Mouse (Mus musculus): Measurements from ENCODE around the gene Mmrn2. TPM values are rescaled to one million over a fixed set of nuclear protein-coding genes. Genes with fewer than 3 reads are reported as not detected.

Gene Mmrn2
- polyA plus RNA-seq, 1 experiment from 2014 or later: 8.2 TPM

DNA sequence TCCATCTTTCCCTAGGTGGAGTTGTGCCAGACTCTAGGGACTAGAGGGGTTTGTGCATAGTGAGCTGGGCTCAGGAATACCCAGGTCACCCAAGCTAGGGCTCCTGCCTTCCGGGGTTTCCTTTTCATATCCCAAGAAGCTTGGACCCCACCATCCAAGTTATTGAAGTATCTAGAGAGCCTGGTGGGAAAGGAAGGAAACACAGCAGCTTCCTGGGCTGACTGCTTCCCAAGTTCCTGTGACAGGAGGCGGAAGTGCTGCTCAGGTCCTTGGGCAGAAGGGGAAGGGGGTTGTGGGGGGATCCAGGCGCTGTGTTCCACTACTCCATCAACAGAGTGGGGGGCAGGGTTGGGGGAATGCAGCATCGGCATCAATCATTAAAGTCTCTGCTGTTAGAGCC is 1.9 kb downstream of the Mmrn2 start:
- no peaks in the 10 kb centered on the region for H3K27me3 ChIP-seq (replicated peaks; ENCODE audit: control insufficient read depth, insufficient read depth, low read length)
- H3K36me3 ChIP-seq (ENCODE audit: control insufficient read depth, insufficient read depth, low read length): no peaks in the 10 kb centered on the region
- ATAC-seq (ENCODE audit: low read depth) (no peak), DNase-seq (ENCODE audit: low spot score) (no peak)
- H3K27ac ChIP-seq (replicated peaks; ENCODE audit: low read depth, low read length): no peak overlapping the region
- H3K9ac ChIP-seq (ENCODE audit: low read depth, low read length): no peak overlapping the region
- H3K4me1 ChIP-seq (ENCODE audit: control insufficient read depth, insufficient read depth, low read length): peaks cover 9% of the 10 kb centered on the region
- 69% methylated on average over 4 of the region's 4 CpGs for WGBS
- H3K9me3 ChIP-seq (ENCODE audit: control insufficient read depth, low read length): no peaks in the 10 kb centered on the region
- no peak overlapping the region for H3K4me3 ChIP-seq (ENCODE audit: low read depth, low read length)
- no peak overlapping the region for H3K4me2 ChIP-seq (ENCODE audit: low read depth, low read length)

DNA sequence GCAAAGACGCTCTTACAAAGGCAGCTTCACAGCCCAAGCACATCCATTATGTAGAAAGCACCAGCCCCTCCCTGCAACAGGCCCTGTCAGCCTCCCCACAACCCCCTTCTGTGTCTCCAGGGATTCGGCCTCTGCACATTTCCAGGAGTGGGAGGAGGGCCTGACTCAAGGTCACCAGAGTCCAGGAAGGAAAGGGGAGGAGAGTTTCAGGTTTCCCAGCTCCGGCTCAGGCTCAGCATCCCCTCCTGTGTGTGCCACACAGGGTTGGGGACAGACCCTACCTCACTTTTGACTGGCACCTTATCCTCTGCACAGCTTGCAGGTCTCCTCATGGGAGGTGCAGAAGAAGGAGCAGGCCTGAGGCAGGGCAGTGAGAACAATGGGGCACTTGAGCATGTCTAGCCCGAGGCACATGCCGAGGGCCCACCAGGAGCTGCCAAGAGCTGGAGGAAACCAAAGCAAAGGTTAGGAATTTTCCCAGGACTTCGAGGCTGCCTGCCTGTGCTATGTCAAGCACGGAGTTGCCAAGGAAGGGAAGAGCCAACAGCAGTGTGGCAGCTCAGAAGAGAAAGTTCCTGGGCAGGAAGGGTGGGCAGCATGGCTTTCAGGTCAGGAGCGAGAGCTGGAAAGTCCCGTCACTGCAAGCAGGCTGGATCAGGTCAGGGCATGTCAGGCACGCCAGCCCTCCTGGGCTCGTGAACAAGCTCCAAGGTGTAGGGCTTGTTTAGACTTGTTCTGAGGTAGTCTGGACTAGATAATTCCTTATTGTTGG is 3.5 kb downstream of the Mmrn2 start:
- no peak overlapping the region for H3K4me3 ChIP-seq (ENCODE audit: low read depth, low read length)
- peaks cover 9% of the 10 kb centered on the region for H3K4me1 ChIP-seq (ENCODE audit: control insufficient read depth, insufficient read depth, low read length)
- peak; percentile 70 for DNase-seq (ENCODE audit: low spot score)
- H3K4me2 ChIP-seq (ENCODE audit: low read depth, low read length): peak overlapping the region; percentile 21
- H3K9ac ChIP-seq (ENCODE audit: low read depth, low read length): no peak overlapping the region
- 23% methylated on average over 11 of the region's 11 CpGs for WGBS
- H3K27ac ChIP-seq (replicated peaks; ENCODE audit: low read depth, low read length): peak overlapping the region; percentile 50
- H3K9me3 ChIP-seq (ENCODE audit: control insufficient read depth, low read length): no peaks in the 10 kb centered on the region
- H3K36me3 ChIP-seq (ENCODE audit: control insufficient read depth, insufficient read depth, low read length): no peaks in the 10 kb centered on the region
- ATAC-seq (ENCODE audit: low read depth): peak; percentile 72
- no peaks in the 10 kb centered on the region for H3K27me3 ChIP-seq (replicated peaks; ENCODE audit: control insufficient read depth, insufficient read depth, low read length)

DNA sequence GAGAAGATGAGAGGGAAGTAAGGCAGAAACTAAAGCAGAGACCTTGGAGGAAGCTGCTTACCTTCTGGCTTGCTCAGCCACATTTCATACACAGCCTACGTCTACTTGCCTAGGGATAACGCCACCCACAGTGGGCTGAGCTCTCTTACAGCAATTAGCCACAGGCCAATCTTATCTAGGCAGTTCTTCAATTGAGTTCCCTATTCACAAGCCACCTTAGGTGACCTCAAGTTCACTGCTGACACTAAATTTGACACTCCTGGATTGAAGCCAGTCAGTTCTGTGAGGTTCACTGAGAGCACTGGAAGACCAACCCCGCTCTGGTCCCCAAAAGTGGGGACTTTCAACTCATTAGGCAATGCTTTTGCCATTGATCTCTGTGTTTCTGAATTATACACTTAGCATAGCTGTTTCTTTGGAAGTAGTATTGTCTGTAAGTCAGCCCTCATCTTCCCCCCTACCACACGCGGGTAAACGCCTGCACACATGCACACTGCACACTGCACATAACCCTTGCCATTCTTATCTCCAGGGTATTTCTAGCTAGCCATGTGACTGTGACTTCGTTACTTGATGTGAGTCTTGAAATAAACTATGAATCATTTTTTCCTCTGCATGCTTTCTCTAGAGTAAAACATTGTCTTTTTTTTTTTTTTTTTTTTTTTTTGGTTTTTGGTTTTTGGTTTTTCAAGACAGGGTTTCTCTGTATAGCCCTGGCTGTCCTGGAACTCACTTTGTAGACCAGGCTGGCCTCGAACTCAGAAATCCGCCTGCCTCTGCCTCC is 7.8 kb downstream of the Mmrn2 start:
- Histone ChIP-seq H3K27ac (replicated peaks; ENCODE audit: low read depth, low read length) (no peak overlapping the region), H3K4me2 (ENCODE audit: low read depth, low read length) (no peak overlapping the region), H3K4me3 (ENCODE audit: low read depth, low read length) (no peak overlapping the region), H3K4me1 (ENCODE audit: control insufficient read depth, insufficient read depth, low read length) (peaks cover 9% of the 10 kb centered on the region), H3K9ac (ENCODE audit: low read depth, low read length) (no peak overlapping the region), H3K36me3 (ENCODE audit: control insufficient read depth, insufficient read depth, low read length) (no peaks in the 10 kb centered on the region), H3K27me3 (replicated peaks; ENCODE audit: control insufficient read depth, insufficient read depth, low read length) (no peaks in the 10 kb centered on the region), H3K9me3 (ENCODE audit: control insufficient read depth, low read length) (no peaks in the 10 kb centered on the region)
- WGBS: 91% methylated on average over 9 of the region's 9 CpGs
- DNase-seq (ENCODE audit: low spot score) (no peak), ATAC-seq (ENCODE audit: low read depth) (no peak)

DNA sequence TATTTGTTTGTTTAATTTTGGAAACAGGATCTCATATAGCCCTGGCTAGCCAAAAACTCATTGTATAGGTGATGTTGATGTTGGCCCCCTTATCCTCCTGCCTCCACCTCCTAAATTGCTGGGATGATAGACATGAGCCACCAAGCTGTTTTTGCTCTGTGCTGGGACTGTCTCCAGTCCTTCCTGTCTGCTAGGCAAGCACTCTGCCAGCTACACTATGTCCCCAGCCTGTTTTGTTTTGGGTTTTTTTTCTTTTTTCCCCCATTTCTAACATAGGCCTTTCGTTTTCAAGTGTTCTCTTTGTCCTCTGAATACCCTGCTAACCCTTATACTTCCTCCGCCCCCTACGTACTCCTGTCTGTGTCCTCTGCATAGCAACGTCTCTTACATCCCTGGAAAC is 18.0 kb downstream of the Mmrn2 start:
- no peaks in the 10 kb centered on the region for H3K4me1 ChIP-seq (ENCODE audit: control insufficient read depth, insufficient read depth, low read length)
- WGBS: 58% methylated on average over 4 of the region's 4 CpGs
- no peak for DNase-seq (ENCODE audit: low spot score)
- no peaks in the 10 kb centered on the region for H3K9me3 ChIP-seq (ENCODE audit: control insufficient read depth, low read length)
- H3K27ac ChIP-seq (replicated peaks; ENCODE audit: low read depth, low read length): no peak overlapping the region
- no peak for ATAC-seq (ENCODE audit: low read depth)
- 0 out of 2 replicates have a peak, but pooled peaks cover 3% of the 10 kb centered on the region for H3K36me3 ChIP-seq (ENCODE audit: control insufficient read depth, insufficient read depth, low read length)
- no peaks in the 10 kb centered on the region for H3K27me3 ChIP-seq (replicated peaks; ENCODE audit: control insufficient read depth, insufficient read depth, low read length)
- no peak overlapping the region for H3K4me2 ChIP-seq (ENCODE audit: low read depth, low read length)
- H3K4me3 ChIP-seq (ENCODE audit: low read depth, low read length): no peak overlapping the region
- H3K9ac ChIP-seq (ENCODE audit: low read depth, low read length): no peak overlapping the region

DNA sequence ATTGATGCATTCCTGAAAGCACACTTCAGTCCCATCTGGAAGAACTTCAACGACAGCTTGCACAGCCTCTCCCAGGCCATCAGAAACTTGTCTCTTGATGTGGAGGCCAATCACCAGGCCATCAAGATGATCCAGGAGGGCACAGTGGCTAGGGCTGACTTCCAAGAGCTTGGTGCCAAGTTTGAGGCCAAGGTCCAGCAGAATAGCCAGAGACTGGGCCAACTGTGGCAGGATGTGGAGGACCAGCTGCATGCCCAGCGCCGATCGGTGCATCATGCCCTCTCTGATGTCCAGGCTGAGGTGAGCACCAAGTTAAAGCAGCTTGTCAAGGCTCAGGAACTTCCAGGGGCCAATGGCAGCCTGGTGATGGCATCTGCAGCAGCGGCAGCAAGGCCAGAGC is 22.6 kb downstream of the Mmrn2 start:
- Histone ChIP-seq H3K4me3 (ENCODE audit: low read depth, low read length) (no peak overlapping the region), H3K4me1 (ENCODE audit: control insufficient read depth, insufficient read depth, low read length) (no peaks in the 10 kb centered on the region), H3K27me3 (replicated peaks; ENCODE audit: control insufficient read depth, insufficient read depth, low read length) (no peaks in the 10 kb centered on the region), H3K4me2 (ENCODE audit: low read depth, low read length) (no peak overlapping the region), H3K27ac (replicated peaks; ENCODE audit: low read depth, low read length) (no peak overlapping the region), H3K36me3 (ENCODE audit: control insufficient read depth, insufficient read depth, low read length) (peaks cover 38% of the 10 kb centered on the region), H3K9ac (ENCODE audit: low read depth, low read length) (no peak overlapping the region), H3K9me3 (ENCODE audit: control insufficient read depth, low read length) (no peaks in the 10 kb centered on the region)
- DNase-seq (ENCODE audit: low spot score) (no peak), ATAC-seq (ENCODE audit: low read depth) (no peak)
- 86% methylated on average over 5 of the region's 5 CpGs for WGBS

DNA sequence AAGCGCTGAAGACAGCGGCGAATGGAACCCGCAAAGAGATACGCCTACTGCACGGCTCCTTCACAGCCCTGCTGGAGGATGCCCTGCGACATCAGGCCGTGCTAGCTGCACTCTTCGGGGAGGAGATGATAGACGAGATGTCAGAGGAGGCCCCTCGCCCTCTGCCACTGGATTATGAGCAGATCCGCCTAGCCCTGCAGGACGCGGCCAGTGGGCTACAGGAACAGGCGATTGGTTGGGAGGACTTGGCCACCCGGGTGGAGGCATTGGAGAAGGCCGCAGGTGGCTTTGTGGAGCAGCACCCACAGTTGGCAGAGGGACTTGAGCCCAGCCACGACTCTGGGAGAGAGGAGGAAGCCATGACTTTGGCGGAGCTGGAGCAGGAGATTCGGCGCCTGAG is 23.6 kb downstream of the Mmrn2 start:
- Histone ChIP-seq H3K9ac (ENCODE audit: low read depth, low read length) (no peak overlapping the region), H3K36me3 (ENCODE audit: control insufficient read depth, insufficient read depth, low read length) (peaks cover 43% of the 10 kb centered on the region), H3K4me1 (ENCODE audit: control insufficient read depth, insufficient read depth, low read length) (no peaks in the 10 kb centered on the region), H3K4me3 (ENCODE audit: low read depth, low read length) (no peak overlapping the region), H3K27me3 (replicated peaks; ENCODE audit: control insufficient read depth, insufficient read depth, low read length) (no peaks in the 10 kb centered on the region), H3K27ac (replicated peaks; ENCODE audit: low read depth, low read length) (no peak overlapping the region), H3K4me2 (ENCODE audit: low read depth, low read length) (no peak overlapping the region), H3K9me3 (ENCODE audit: control insufficient read depth, low read length) (no peaks in the 10 kb centered on the region)
- DNase-seq (ENCODE audit: low spot score): no peak
- ATAC-seq (ENCODE audit: low read depth): no peak
- WGBS: 94% methylated on average over 21 of the region's 21 CpGs

DNA sequence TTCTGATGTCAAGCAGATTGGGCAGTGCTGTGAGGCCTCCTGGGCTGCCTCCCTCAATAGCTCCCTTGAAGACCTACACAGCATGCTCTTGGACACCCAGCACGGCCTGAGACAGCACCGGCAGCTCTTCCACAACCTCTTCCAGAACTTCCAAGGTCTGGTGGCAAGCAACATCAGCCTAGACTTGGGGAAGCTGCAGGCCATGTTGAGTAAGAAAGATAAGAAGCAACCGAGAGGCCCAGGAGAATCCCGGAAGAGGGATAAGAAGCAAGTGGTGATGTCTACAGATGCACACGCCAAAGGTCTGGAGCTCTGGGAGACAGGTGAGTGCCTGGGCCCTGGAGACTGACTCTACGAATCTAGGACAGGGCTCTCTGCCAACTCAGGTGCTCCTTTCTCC is 24.0 kb downstream of the Mmrn2 start:
- ATAC-seq (ENCODE audit: low read depth) (no peak), DNase-seq (ENCODE audit: low spot score) (no peak)
- Histone ChIP-seq H3K4me1 (ENCODE audit: control insufficient read depth, insufficient read depth, low read length) (no peaks in the 10 kb centered on the region), H3K4me3 (ENCODE audit: low read depth, low read length) (no peak overlapping the region), H3K36me3 (ENCODE audit: control insufficient read depth, insufficient read depth, low read length) (peaks cover 47% of the 10 kb centered on the region), H3K9me3 (ENCODE audit: control insufficient read depth, low read length) (no peaks in the 10 kb centered on the region), H3K27me3 (replicated peaks; ENCODE audit: control insufficient read depth, insufficient read depth, low read length) (no peaks in the 10 kb centered on the region), H3K4me2 (ENCODE audit: low read depth, low read length) (no peak overlapping the region), H3K9ac (ENCODE audit: low read depth, low read length) (no peak overlapping the region), H3K27ac (replicated peaks; ENCODE audit: low read depth, low read length) (no peak overlapping the region)
- 96% methylated on average over 6 of the region's 6 CpGs for WGBS

DNA sequence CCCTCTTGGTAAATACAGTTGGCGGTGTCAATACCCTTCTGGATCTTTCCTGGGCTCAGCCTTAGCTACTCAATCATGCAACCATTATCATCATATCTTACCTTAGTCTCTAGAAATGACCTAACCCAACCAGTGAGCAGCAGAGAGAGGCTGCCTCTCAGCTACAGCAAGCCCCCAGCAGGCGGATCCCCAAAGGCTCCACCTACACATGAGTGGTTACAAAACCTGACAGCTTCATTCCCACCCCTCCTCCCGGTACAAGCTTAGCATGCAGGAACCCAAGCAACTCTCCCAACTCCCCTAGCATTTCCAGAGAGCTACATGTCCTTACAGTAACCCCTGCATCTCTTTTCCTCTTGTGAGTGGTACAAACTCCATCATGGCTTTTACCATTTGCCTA is 24.8 kb downstream of the Mmrn2 start:
- ATAC-seq (ENCODE audit: low read depth) (no peak), DNase-seq (ENCODE audit: low spot score) (no peak)
- Histone ChIP-seq H3K9ac (ENCODE audit: low read depth, low read length) (no peak overlapping the region), H3K27me3 (replicated peaks; ENCODE audit: control insufficient read depth, insufficient read depth, low read length) (no peaks in the 10 kb centered on the region), H3K4me1 (ENCODE audit: control insufficient read depth, insufficient read depth, low read length) (no peaks in the 10 kb centered on the region), H3K4me2 (ENCODE audit: low read depth, low read length) (no peak overlapping the region), H3K27ac (replicated peaks; ENCODE audit: low read depth, low read length) (no peak overlapping the region), H3K4me3 (ENCODE audit: low read depth, low read length) (no peak overlapping the region), H3K9me3 (ENCODE audit: control insufficient read depth, low read length) (no peaks in the 10 kb centered on the region), H3K36me3 (ENCODE audit: control insufficient read depth, insufficient read depth, low read length) (peaks cover 54% of the 10 kb centered on the region)
- WGBS: 90% methylated on average over 3 of the region's 3 CpGs
